Mouse (Mus musculus) monocyte, adult 5-6 weeks (primary cell): ENCODE results near the gene Scamp2. TPM values are rescaled to one million over a fixed set of nuclear protein-coding genes. Genes with fewer than 3 reads are reported as not detected.

Source experiments
- ATAC-seq: fragments of 153-309, 156-312 bp; replicated peaks from 2 replicates; pipeline ENCODE4 v1.8.0; 2017; ENCODE audit warnings: mild to moderate bottlenecking; ENCODE audit not compliant: low TSS enrichment, insufficient number of reproducible peaks, severe bottlenecking, poor library complexity, low FRiP score
- total RNA-seq: library from RNA; stranded (forward); fragments of 200-1000, 200-491, 200-594 nt; gene quantifications from 3 replicates; pipeline ENCODE4 v1.2.3, GENCODE M21; 2017

The Scamp2 gene
- total RNA-seq, 1 experiment from 2014 or later = 30.6 TPM

DNA sequence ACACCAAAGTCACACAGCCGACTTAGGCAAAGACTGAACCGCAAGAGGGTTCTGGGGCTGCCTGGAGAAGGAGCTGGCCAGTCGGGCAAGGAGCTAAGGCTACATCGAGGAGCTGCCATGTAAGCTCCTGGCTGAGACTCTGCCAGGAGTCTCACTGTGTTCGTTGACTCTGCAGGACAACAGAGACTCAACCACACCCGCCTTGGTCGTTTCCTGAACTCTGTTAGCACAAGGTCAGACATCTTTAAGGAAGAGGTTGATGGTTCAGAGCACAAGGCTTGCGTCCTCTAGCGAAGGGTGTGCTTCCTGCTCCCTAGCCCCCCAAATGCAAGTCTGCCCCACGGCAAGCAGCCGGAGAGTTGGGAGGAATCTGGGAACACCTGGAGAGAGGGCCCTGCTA is 12.9 kb upstream of the Scamp2 start:
- no peak for ATAC-seq

DNA sequence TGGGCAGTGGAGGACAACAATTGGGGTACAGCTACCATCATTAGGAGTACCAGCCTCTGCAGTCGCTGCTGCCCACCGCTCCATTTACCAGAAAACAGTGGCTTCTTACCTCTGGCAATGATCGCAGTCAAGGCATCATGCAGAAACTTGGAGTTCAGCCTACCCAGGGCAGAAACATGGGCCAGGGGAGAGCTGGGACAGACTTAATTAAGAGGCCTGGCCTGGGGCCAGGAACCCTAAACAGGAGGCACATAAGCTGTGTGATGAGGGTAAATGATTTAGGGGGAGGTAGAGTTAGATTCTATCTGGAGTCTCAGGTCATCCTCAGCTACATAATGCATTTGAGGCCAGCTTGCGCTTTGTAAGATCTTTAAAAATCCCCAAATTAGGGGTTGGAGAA is 11.6 kb upstream of the Scamp2 start:
- ATAC-seq = no peak

DNA sequence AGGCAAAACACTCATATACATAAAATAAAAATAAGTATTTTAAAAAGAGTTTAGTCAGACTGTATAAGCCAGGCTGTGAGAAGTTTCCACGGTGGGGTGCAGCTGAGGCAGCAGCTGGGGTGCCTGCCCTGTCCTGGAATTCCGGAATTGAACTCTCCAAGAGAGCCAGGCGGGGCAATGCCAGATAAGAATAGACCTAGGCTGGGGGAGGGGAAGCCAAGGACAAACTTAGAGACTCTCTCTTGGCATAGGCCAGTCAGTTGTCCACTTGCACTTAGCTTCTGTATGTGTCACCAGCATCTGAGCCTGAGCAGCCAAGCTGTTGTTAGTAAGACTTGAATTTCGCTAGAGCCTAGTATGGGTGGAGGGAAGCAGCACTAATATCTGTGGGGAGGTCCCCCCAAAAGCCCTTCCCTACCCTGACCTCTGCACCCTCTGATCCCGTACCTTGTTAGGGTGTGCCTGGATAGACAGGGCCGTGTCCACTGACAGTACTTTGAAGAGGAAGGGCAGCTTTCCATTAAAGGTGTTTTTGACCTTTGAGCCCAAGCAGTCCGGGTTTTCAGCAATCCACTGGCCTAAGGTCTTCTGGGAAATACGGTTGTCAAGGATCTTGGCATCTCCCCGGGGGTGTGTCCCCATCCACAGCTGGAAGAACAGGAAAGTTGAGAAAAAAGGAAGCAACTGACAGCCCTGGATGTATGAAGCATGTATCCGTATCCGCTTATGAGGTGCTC is 10.4 kb upstream of the Scamp2 start:
- ATAC-seq = no peak

DNA sequence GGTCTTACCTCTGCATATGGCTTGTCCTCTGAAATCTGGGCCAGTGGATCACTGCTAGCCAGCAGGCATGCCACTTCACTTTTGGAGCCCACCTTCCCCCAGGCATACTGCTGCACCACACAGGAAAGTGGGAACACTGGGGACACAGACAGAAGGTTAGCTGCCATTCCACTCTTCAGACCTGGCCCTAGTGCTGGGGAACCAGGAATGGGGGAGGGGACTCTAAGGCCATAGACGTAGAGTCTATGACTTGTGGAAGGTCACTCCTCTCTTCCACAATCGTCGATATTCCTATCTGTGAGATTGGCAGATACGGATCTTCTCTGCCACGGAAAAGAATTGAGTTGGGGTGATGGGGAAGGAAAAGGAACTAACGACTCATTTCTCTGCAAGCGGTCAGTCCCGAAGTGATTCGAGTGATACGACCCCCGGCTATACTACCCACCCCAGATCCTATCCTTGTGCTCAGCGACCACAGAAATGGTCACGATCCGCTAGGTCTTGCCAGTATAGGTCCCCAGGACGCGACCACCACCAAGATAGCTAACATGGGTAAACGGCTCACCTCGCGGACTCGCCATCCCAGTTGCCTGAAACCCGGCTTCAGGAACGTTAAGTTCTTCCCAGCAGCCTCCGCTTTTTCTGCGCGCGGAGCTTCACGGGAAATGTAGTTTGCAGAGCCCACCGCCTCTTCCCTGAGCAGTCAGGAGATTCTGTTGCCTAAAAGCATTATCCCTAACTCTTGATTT is 8.4 kb upstream of the Scamp2 start, which contains the start of gene Mpi:
Gene Mpi (minus strand): TSS at position 625 of the 749 bp plus-strand sequence.
- peak; percentile 67 for ATAC-seq

DNA sequence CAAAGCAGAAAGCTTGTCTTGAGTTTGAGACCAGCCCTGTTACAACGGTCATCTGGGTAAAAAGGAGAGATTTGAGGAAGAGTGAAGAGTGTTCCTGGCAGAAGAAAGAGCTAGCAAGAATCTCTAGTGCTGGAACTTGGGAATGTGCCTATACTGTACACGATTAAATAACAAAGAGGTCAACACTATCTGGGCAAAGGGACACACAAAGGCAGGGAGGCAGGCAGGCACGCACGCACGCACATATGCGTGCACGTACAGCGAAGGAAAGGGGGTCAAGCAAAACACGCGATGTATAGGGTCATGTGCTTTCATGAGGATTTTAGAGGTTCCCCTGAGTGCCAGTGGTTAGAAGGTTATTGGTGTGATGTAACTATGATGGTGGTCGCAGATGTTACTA is 7.6 kb upstream of the Scamp2 start:
- ATAC-seq = no peak

DNA sequence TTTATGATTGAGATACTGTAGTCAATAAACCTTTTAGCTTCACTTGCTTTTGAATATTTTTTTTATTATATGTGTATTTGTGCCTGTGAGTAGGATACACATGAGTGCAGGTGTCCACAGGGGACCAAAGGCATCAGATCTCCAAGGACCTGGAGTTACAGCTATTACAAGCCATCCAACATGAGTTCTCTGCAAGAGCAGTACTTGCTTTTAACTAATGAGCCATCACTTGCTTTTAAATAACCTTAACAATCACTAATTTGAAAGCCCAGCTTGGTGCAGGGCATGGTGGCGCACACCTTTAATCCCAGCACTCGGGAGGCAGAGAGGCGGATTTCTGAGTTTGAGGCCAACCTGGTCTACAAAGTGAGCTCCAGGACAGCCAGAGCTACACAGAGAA is 6.0 kb upstream of the Scamp2 start:
- no peak for ATAC-seq

DNA sequence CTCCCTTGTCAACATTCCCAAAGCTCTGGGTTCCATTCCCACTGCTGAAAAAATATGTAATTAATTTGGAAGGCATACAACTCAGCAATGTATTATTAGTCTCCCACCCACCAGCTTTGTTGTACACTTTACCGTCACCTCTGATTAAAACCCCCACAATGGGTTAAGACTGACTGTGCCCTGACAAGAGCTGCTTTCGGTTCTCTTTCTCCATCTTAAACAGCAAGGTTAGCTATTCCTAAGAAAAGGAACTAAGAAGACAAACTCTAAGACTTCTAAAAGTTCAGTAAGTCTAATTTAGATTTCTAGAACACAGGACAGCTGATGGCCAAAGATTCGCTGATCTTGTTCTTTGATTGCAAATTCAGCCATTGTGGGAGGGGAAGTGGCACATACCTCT is 3.5 kb upstream of the Scamp2 start:
- no peak for ATAC-seq

DNA sequence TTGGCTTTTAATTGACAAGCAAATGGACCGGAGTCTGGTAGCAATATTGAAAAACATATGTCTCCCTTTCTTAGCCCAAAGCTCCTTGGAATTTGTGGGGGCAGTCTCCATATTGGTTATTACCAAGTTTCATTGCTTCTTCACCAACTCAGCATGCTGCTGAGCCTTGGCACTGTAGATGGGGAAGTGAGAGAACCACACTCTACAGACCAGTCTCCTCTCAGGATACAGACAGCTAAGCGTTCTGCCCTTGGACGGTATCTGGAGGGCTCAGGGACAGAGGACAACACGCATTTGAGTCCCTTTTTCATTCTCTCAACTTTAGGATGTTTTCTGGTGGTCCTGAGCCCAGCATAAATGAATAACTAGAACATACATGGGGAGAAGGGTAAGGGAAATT is 2.1 kb upstream of the Scamp2 start:
- ATAC-seq = no peak

DNA sequence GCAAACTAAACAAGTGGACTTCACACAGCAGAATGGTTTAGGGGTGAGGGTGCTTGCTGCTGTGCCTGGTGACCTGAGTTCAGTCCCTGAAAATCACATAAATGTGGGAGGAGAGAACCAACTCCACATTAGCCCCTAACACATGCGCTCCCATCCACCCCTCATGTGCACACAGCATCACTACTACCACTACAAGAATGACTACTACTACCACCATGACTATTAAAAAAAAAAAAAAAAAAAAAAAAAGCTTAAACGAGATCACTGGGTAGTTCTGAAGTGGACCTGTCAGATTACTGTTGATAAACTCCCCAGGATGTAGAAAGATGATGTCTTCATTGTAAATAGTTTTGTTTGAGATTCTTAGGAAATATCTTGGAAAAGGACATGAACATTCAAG is 1.2 kb upstream of the Scamp2 start:
- no peak for ATAC-seq

DNA sequence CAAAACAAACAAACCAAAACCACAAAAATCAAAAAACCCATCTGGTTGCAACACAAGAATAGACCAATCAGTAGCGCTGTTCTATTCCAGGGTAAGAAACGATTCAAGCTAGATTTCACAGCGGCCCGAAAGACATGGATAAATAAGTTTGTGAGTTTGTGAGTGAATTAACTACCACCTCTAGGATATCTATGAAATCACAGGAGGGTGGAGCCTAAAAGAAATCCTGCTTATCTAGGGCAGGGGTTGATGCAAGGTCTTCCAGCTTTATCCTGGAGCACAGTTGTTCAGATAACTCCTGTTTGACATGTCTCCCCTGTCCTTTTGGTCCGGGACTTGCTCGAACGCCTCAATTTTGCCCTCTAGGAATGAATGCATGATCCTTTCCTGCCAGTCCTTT is 480 bp upstream of the Scamp2 start:
- no peak for ATAC-seq

DNA sequence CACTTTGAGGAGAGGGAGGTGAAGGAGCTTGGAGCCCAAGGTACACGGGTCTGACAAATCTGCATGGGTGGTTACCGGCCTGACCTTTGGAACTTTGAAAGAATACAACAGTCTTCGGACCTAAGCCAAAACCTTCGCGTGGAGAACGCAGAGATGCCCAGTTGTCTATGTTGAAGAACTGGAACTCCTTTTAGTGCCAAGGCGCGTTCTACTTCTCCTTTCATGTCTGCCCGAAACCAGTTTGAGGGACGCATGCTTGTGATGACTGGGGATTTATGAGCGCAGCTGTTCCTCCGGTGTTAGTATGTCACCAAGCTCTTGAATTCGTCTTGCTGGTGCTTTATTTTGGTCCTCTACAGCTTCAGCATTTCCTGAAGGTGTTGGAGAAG is 962 bp downstream of the Scamp2 start:
- ATAC-seq = peak; percentile 15; the same call in 1 of the 2 replicates

DNA sequence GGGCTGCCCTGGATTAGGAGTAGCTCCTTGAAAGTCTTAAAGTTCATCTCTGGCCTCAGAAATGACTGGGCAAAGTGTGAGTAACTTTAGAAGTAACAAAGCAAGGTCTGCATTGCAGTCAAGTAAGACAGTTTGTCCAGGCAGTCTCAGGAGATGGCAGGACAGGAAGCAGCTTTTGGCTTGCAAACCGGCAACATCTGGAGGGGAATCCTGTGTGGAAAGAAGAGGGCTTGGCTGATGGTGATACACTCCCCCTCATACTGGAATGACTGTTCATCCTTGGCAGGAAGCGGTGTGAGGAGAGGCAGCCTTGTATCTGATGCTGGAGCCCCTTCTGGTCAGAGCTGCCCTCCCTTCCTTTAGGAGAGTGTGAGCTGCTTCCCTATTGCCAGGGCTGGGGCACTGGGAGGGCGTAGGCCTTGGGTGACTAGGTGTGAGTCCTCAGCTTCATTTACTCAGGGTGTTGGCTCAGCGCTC is 2.2 kb downstream of the Scamp2 start:
- ATAC-seq = no peak

DNA sequence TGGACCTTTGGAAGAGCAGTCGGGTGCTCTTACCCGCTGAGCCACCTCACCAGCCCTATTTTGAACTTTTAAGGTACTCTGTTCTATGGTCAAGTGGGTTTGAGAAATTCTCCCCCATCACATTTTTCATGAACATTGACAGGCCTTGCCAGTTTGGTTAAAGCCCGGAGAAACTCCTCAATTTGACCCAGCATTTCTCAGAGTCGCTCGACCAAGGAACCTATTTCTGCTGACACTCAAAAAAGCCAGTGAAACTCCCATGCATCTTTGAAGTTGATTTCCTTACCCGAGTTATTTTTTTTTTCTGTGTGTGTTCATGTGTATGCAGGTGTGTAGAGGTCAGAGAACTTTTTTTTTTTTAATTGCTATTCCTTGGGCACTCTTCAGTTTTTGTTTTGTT is 3.9 kb downstream of the Scamp2 start:
- ATAC-seq = no peak

DNA sequence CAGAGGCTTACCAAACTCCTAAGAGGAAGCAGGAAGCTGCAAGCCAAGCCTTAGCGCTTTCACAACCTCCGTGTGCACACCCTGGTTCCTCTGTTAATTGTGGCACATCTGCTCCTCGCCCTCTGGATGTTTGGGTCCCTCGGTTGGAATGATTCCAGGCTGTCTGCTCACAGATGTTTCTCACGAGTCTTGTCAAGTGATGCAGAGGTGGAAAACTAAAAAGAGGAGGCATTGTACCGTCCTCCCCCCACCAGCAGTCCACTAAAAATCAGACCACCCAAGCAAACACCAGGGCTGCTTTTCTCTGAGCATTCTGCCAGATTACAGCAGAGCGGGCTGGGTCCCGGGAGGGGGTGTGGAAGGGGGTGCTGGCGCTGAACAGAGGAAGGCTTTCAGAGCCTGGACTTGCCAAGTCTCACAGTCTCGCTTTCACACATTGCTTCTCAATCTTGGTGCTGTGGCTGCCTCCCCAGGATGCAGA is 5.0 kb downstream of the Scamp2 start:
- peak; percentile 44 for ATAC-seq

DNA sequence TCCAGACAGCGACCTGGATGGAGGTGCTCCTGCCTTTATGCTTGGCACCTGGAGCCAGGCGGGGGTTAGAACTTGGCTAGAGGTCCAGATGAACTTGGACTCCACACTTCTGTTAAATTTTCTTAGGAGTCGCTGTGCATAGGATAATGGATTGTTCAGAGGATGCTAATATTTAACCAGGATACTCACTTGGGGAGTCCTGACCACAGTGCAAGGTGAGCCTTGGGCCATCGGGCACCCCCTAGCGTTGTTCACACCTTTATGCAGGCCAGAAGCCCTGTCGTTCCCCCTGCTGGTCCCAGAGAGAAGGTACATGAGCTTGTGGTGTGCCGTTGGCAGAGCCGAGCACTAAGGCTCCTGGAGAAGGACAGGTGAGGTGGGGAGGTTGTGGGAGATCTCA is 6.1 kb downstream of the Scamp2 start:
- no peak for ATAC-seq

DNA sequence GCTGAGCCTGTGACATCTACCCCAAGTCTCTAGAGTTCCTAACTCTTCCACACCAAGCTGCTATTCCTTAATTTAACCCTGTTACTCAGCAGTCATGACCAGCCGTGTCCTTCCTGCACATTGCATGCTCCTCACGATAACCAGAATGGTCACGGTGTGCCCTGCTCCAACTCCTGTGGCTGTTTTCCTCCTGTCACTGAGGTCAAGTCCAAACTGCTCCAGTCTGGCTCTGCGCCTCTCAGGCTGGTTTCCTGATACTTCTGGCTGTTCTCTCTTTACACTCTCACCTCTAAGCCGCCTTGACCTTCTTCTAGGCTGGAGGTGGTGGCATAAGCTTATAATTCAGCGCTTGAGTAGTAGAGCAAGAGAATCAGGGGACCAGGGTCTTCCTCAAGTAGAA is 7.8 kb downstream of the Scamp2 start:
- ATAC-seq = no peak

DNA sequence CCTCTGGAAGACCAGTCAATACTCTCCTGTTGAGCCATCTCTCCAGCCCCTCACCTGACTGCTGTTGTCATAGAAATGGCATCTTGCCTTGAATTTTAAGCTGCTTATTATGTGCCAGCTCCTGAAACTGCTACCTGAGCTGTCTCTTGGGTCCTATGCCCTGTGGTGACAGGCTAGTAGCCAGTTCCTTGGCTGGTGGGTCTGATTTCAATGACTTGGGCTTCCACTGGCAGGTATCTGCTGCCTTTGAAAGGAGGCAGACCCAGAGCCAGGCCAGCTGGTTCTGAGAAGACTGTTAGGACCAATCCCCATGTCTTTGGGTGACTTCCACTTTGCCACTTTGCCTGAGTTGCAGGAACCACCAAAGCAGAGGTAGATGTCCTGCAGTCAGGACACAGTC is 13.7 kb downstream of the Scamp2 start:
- no peak for ATAC-seq

DNA sequence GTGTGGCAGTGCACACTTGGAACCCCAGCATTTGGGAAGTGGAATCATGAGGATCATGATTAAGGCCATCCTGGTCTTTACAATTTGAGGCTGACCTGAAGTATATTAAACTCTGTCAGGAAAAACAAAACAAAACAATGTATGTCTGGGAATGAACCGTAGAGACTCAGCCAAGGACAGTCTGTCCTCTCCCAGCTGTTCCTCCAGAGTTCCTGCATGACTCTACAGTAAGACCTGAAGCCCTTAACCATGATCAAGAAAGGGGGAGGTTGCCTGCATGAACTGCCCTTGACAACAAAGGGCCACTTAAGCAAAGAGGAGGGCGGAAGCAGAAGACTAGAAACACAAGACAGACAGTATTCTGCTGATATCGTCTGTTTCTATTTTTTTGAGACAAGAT is 14.8 kb downstream of the Scamp2 start:
- ATAC-seq = no peak

DNA sequence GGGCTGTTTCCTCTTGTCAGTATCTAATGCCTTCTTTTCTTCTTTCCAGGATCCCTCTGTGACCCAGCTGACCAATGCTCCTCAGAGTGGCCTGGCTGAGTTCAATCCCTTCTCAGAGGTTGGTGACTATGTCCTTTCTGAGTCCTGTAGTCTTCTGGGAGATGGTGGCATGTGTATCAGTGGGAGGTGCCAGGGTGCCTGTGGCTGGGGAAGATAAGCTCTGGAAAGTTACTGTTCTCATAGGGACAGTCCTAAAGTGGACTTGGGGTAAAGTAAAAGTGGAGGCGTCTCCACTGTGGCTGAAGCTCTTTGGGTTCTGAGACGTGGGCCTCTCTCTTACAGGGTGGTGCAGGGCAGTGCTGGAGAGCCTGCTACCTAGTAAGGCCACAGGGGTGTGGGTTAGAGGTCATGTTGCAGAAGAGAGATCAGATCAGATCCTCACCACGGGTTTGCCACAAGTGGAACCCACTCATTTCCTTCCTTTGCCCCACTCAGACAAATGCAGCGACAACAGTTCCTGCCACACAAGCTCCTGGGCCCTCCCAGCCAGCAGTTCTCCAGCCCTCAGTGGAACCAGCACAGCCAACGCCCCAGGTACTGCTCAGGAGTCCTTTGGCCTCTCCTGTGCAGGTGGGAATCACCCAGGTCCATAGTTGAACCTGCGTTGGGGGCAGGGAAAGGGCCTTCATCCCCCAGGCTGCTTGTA is 16.6 kb downstream of the Scamp2 start:
- 0 out of 2 replicates have a peak, but pooled peaks have one; percentile 18 for ATAC-seq
